Mouse (Mus musculus): ENCODE results near the gene Slc17a8. TPM values are rescaled to one million over a fixed set of nuclear protein-coding genes. Genes with fewer than 3 reads are reported as not detected.

Gene Slc17a8
- polyA plus RNA-seq, 1 experiment: not detected

- Histone ChIP-seq H3K4me3 (replicated peaks; ENCODE audit: extremely low read depth, low read depth, low read length) (no peak overlapping the region), H3K4me1 (ENCODE audit: control insufficient read depth, insufficient read depth, low read length) (no peaks in the 10 kb centered on the region)
- no peak for DNase-seq
- TF ChIP-seq CTCF (IDR thresholded peaks at IDR 0.05; ENCODE audit: insufficient read depth, low read length) (no peak), POLR2A (IDR thresholded peaks at IDR 0.05; ENCODE audit: borderline replicate concordance, extremely low read depth, low read depth, low read length) (no peak)
- 50% methylated on average over 2 of the region's 2 CpGs for WGBS
These were observed 74.1 kb downstream of the Slc17a8 start for GRCm38 (mm10) chr10:89546989-89547388.

- H3K4me1 ChIP-seq (ENCODE audit: control insufficient read depth, insufficient read depth, low read length): no peaks in the 10 kb centered on the region
- no peak for DNase-seq
- WGBS: 57% methylated on average over 6 of the region's 6 CpGs
- H3K4me3 ChIP-seq (replicated peaks; ENCODE audit: extremely low read depth, low read depth, low read length): no peak overlapping the region
- TF ChIP-seq CTCF (IDR thresholded peaks at IDR 0.05; ENCODE audit: insufficient read depth, low read length) (no peak), POLR2A (IDR thresholded peaks at IDR 0.05; ENCODE audit: borderline replicate concordance, extremely low read depth, low read depth, low read length) (no peak)
These were observed 77.2 kb downstream of the Slc17a8 start for GRCm38 (mm10) chr10:89543867-89544266.

GRCm38 (mm10) chr10:89542321-89542720 lies 78.7 kb downstream of the Slc17a8 start:
- TF ChIP-seq CTCF (IDR thresholded peaks at IDR 0.05; ENCODE audit: insufficient read depth, low read length) (no peak), POLR2A (IDR thresholded peaks at IDR 0.05; ENCODE audit: borderline replicate concordance, extremely low read depth, low read depth, low read length) (no peak)
- 77% methylated on average over 3 of the region's 3 CpGs for WGBS
- H3K4me1 ChIP-seq (ENCODE audit: control insufficient read depth, insufficient read depth, low read length): no peaks in the 10 kb centered on the region

GRCm38 (mm10) chr10:89532929-89533727 lies 87.9 kb downstream of the Slc17a8 start, which contains the start of gene Nr1h4:
Nr1h4 (minus strand) TSS chr10:89533585.
- Histone ChIP-seq H3K4me1 (ENCODE audit: control insufficient read depth, insufficient read depth, low read length) (no peaks in the 10 kb centered on the region; the same call in 1 of the 2 replicates), H3K4me3 (replicated peaks; ENCODE audit: extremely low read depth, low read depth, low read length) (no peak within 1 kb of the TSS)
- DNase-seq: no peak
- WGBS: 46% methylated on average over 17 of the region's 17 CpGs
- TF ChIP-seq CTCF (IDR thresholded peaks at IDR 0.05; ENCODE audit: insufficient read depth, low read length) (no peak), POLR2A (IDR thresholded peaks at IDR 0.05; ENCODE audit: borderline replicate concordance, extremely low read depth, low read depth, low read length) (no peak)

More at GRCm38 (mm10) chr10:89542321-89542720, 78.7 kb downstream of the Slc17a8 start:
- H3K4me3 ChIP-seq (replicated peaks; ENCODE audit: extremely low read depth, low read depth, low read length): no peak overlapping the region
- no peak for DNase-seq

GRCm38 (mm10) chr10:89532451-89532850 lies 88.6 kb downstream of the Slc17a8 start:
- H3K4me1 ChIP-seq (ENCODE audit: control insufficient read depth, insufficient read depth, low read length): no peaks in the 10 kb centered on the region; the same call in 1 of the 2 replicates
- TF ChIP-seq CTCF (IDR thresholded peaks at IDR 0.05; ENCODE audit: insufficient read depth, low read length) (no peak), POLR2A (IDR thresholded peaks at IDR 0.05; ENCODE audit: borderline replicate concordance, extremely low read depth, low read depth, low read length) (no peak)
- WGBS: 84% methylated on average over 5 of the region's 5 CpGs
- DNase-seq: no peak
- H3K4me3 ChIP-seq (replicated peaks; ENCODE audit: extremely low read depth, low read depth, low read length): no peak overlapping the region

GRCm38 (mm10) chr10:89531976-89532375 lies 89.1 kb downstream of the Slc17a8 start:
- WGBS: 43% methylated on average over 2 of the region's 2 CpGs
- no peak overlapping the region for H3K4me3 ChIP-seq (replicated peaks; ENCODE audit: extremely low read depth, low read depth, low read length)
- H3K4me1 ChIP-seq (ENCODE audit: control insufficient read depth, insufficient read depth, low read length): no peaks in the 10 kb centered on the region; the same call in 1 of the 2 replicates
- TF ChIP-seq POLR2A (IDR thresholded peaks at IDR 0.05; ENCODE audit: borderline replicate concordance, extremely low read depth, low read depth, low read length) (no peak), CTCF (IDR thresholded peaks at IDR 0.05; ENCODE audit: insufficient read depth, low read length) (no peak)
- no peak for DNase-seq

- DNase-seq: no peak
- WGBS: 56% methylated on average over 5 of the region's 5 CpGs
- no peak for TF ChIP-seq POLR2A (IDR thresholded peaks at IDR 0.05; ENCODE audit: borderline replicate concordance, extremely low read depth, low read depth, low read length)
- TF ChIP-seq CTCF (IDR thresholded peaks at IDR 0.05; ENCODE audit: insufficient read depth, low read length): no peak
- H3K4me3 ChIP-seq (replicated peaks; ENCODE audit: extremely low read depth, low read depth, low read length): no peak overlapping the region
- no peaks in the 10 kb centered on the region; the same call in 1 of the 2 replicates for H3K4me1 ChIP-seq (ENCODE audit: control insufficient read depth, insufficient read depth, low read length)
These were observed 89.8 kb downstream of the Slc17a8 start for GRCm38 (mm10) chr10:89531194-89531634.

- Histone ChIP-seq H3K4me3 (replicated peaks; ENCODE audit: extremely low read depth, low read depth, low read length) (no peak overlapping the region), H3K4me1 (ENCODE audit: control insufficient read depth, insufficient read depth, low read length) (no peaks in the 10 kb centered on the region)
- 44% methylated on average over 5 of the region's 5 CpGs for WGBS
- no peak for DNase-seq
- no peak for TF ChIP-seq CTCF (IDR thresholded peaks at IDR 0.05; ENCODE audit: insufficient read depth, low read length)
- TF ChIP-seq POLR2A (IDR thresholded peaks at IDR 0.05; ENCODE audit: borderline replicate concordance, extremely low read depth, low read depth, low read length): no peak
These were observed 94.0 kb downstream of the Slc17a8 start for GRCm38 (mm10) chr10:89527054-89527453.

GRCm38 (mm10) chr10:89525823-89526222 lies 95.2 kb downstream of the Slc17a8 start:
- TF ChIP-seq CTCF (IDR thresholded peaks at IDR 0.05; ENCODE audit: insufficient read depth, low read length) (no peak), POLR2A (IDR thresholded peaks at IDR 0.05; ENCODE audit: borderline replicate concordance, extremely low read depth, low read depth, low read length) (no peak)
- WGBS: 72% methylated on average over 2 of the region's 2 CpGs
- DNase-seq: no peak
- H3K4me1 ChIP-seq (ENCODE audit: control insufficient read depth, insufficient read depth, low read length): no peaks in the 10 kb centered on the region
- H3K4me3 ChIP-seq (replicated peaks; ENCODE audit: extremely low read depth, low read depth, low read length): no peak overlapping the region

Other genes with a start within 250 kb of the Slc17a8 start
- gene Gas2l3, start 177.3 kb downstream of the Slc17a8 start, polyA plus RNA-seq (2012; rRNA removed): 0.49 and 0.61 TPM in 2 replicates
- 0.19 and 0.25 TPM in 2 replicates for gene Nr1h4, start 87.7 kb downstream of the Slc17a8 start, polyA plus RNA-seq (2012; rRNA removed)
- gene Scyl2, start 65.0 kb upstream of the Slc17a8 start, polyA plus RNA-seq (2012; rRNA removed): 10.6 and 16.0 TPM in 2 replicates
- 0.71 and 1.7 TPM in 2 replicates for gene Actr6, start 111.0 kb upstream of the Slc17a8 start, polyA plus RNA-seq (2012; rRNA removed)
- 20.5 and 27.3 TPM in 2 replicates for gene Uhrf1bp1l, start 123.7 kb upstream of the Slc17a8 start, polyA plus RNA-seq (2012; rRNA removed)

Measured in lung, adult 2 months (tissue).